Mouse (Mus musculus): ENCODE results near the gene Gm266. TPM values are rescaled to one million over a fixed set of nuclear protein-coding genes. Genes with fewer than 3 reads are reported as not detected.

The Gm266 gene
- 0.84 and 0.99 TPM in 2 replicates for polyA plus RNA-seq (2014; fragmentation: Nextera tagmentation; extraction: Ambion mirVana)

DNA sequence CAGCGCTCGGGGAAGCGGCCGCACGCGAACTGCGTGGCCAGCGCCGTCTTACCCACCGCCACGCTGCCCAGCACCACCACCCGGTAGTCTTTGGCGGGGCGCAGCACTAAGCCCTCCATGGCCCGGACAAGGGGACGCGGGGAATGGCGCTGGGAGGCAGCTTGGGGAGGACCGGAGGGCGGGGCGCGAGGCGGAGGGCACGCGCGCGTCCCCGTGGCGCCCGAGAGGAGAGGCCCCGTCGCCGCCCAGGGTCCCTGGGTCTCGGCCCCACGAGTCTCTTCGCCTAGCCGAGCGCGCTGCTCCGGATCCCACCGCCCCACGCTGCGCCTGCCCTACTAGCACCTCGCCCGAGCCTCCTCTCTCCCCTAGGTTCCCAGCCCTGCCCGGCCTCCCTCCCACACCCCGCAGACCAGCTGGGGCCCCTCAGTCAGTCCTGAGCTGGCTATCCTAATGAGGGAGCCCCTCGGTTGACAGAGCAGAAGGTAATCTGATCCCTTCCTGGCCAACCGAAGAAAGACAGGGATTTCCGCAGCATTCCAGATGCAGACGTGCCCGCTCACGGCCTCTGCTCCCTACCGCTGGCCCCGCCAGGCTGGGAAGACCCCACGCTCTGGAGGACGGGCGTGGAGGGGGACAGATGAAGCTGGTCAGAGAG is at the start of gene Gm266:
TSS of gene Gm266 (minus strand) at position 172 of the 655 bp plus-strand sequence.
- Histone ChIP-seq H3K9ac (ENCODE audit: low read length) (peak within 1 kb of the TSS; percentile 35), H3K4me2 (ENCODE audit: low read length) (peak within 1 kb of the TSS; percentile 57), H3K36me3 (ENCODE audit: control insufficient read depth, insufficient read depth, low read length) (no peaks in the 10 kb centered on the region), H3K27me3 (replicated peaks; ENCODE audit: control insufficient read depth, insufficient read depth, low read length) (peaks cover 33% of the 10 kb centered on the region), H3K9me3 (replicated peaks; ENCODE audit: control insufficient read depth, low read length) (no peaks in the 10 kb centered on the region), H3K27ac (ENCODE audit: low read depth, low read length) (no peak within 1 kb of the TSS), H3K4me1 (ENCODE audit: control insufficient read depth, insufficient read depth, low read length) (peaks cover 9% of the 10 kb centered on the region), H3K4me3 (ENCODE audit: low read depth, low read length) (peak within 1 kb of the TSS; percentile 28)
- ATAC-seq (no peak), DNase-seq (ENCODE audit: low spot score) (no peak)
- under 1% methylated on average over 44 of the region's 58 CpGs for WGBS

DNA sequence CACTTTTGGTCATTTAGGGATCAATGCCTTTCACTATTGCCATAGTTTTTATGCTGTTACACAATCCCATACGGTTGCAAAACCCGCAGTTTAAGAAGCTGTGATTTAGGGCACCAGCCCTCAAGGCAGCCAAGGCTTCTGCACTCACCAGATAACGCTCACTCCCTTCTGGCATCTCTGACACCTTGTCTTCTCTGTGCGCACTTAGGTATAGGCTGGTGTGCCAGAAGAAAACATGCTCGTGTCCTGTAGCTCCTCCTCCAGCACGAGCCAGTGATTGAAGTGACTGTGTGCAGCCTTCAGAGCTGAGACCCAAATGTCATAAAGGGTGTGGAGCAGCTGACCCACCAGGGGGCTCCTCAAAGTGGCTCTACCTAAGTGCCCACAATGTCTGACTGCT is 49.7 kb upstream of the Gm266 start:
- no peak for DNase-seq (ENCODE audit: low spot score)
- Histone ChIP-seq H3K4me1 (ENCODE audit: control insufficient read depth, insufficient read depth, low read length) (peaks cover 15% of the 10 kb centered on the region; the same call in 1 of the 2 replicates), H3K9me3 (replicated peaks; ENCODE audit: control insufficient read depth, low read length) (no peaks in the 10 kb centered on the region), H3K36me3 (ENCODE audit: control insufficient read depth, insufficient read depth, low read length) (peaks cover 12% of the 10 kb centered on the region), H3K27ac (ENCODE audit: low read depth, low read length) (no peak overlapping the region), H3K4me2 (ENCODE audit: low read length) (no peak overlapping the region), H3K9ac (ENCODE audit: low read length) (no peak overlapping the region), H3K4me3 (ENCODE audit: low read depth, low read length) (no peak overlapping the region), H3K27me3 (replicated peaks; ENCODE audit: control insufficient read depth, insufficient read depth, low read length) (no peaks in the 10 kb centered on the region)
- 75% methylated on average over 6 of the region's 6 CpGs for WGBS
- ATAC-seq: no peak

DNA sequence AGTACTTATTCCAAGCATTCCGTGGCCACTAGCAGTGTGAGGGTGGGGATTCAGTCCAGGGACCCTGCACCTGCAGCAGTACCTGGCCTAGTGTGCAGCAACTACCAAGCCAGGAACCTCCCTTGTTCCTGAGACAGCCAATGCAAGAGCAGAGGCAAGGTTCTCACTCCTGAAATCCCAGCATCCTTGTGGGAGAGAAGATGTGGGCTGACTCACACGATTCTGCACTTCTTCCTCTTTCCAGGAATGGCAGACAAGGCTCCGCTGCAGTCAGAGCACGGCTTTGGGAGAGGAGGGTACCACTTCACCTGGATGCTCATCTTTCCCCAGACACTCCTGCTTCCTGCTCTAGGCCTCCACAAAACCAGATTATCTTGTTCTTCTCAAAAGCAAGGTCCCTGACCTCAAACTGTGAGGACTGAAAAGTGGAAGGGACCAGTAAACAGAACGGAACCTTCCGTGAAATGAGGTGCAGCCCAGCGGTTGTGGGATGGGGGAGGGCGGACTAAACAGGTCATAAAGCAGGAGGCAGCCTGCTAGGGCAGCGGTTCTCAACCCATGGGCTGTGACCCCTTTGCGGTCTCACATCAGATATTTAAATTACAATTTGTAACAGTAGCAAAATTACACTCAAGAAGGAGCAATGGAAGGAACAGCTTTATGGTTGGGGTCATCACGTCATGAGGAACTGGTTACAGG is 47.6 kb upstream of the Gm266 start:
- DNase-seq (ENCODE audit: low spot score) (no peak), ATAC-seq (no peak)
- no peaks in the 10 kb centered on the region for H3K27me3 ChIP-seq (replicated peaks; ENCODE audit: control insufficient read depth, insufficient read depth, low read length)
- H3K27ac ChIP-seq (ENCODE audit: low read depth, low read length): no peak overlapping the region
- WGBS: 69% methylated on average over 11 of the region's 11 CpGs
- peaks cover 9% of the 10 kb centered on the region; the same call in 1 of the 2 replicates for H3K4me1 ChIP-seq (ENCODE audit: control insufficient read depth, insufficient read depth, low read length)
- no peak overlapping the region for H3K9ac ChIP-seq (ENCODE audit: low read length)
- H3K4me2 ChIP-seq (ENCODE audit: low read length): no peak overlapping the region
- H3K36me3 ChIP-seq (ENCODE audit: control insufficient read depth, insufficient read depth, low read length): no peaks in the 10 kb centered on the region
- no peaks in the 10 kb centered on the region for H3K9me3 ChIP-seq (replicated peaks; ENCODE audit: control insufficient read depth, low read length)
- no peak overlapping the region for H3K4me3 ChIP-seq (ENCODE audit: low read depth, low read length)

DNA sequence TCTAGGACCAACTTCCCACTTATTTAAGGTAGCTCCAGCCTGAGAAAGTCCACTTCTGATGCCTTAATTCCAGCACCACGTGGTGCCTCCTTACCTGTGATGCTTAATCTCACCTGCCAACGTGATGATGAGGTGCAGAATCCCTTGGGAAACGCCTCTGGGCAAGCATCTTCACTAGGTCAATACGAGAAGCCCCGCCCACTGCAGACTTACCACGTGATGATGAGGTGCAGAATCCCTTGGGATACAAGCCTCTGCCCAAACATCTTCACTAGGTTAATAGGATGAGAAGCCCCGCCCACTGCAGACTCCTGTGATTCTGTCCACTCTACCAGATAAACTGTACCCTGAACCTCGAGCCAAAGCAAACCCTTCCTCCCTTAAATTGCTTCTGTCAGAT is 43.6 kb upstream of the Gm266 start:
- no peaks in the 10 kb centered on the region for H3K27me3 ChIP-seq (replicated peaks; ENCODE audit: control insufficient read depth, insufficient read depth, low read length)
- H3K4me3 ChIP-seq (ENCODE audit: low read depth, low read length): no peak overlapping the region
- WGBS: 23% methylated on average over 8 of the region's 8 CpGs
- H3K4me2 ChIP-seq (ENCODE audit: low read length): no peak overlapping the region
- DNase-seq (ENCODE audit: low spot score): no peak
- no peak overlapping the region for H3K9ac ChIP-seq (ENCODE audit: low read length)
- no peaks in the 10 kb centered on the region for H3K4me1 ChIP-seq (ENCODE audit: control insufficient read depth, insufficient read depth, low read length)
- no peaks in the 10 kb centered on the region for H3K9me3 ChIP-seq (replicated peaks; ENCODE audit: control insufficient read depth, low read length)
- H3K27ac ChIP-seq (ENCODE audit: low read depth, low read length): no peak overlapping the region
- ATAC-seq: no peak
- H3K36me3 ChIP-seq (ENCODE audit: control insufficient read depth, insufficient read depth, low read length): no peaks in the 10 kb centered on the region

DNA sequence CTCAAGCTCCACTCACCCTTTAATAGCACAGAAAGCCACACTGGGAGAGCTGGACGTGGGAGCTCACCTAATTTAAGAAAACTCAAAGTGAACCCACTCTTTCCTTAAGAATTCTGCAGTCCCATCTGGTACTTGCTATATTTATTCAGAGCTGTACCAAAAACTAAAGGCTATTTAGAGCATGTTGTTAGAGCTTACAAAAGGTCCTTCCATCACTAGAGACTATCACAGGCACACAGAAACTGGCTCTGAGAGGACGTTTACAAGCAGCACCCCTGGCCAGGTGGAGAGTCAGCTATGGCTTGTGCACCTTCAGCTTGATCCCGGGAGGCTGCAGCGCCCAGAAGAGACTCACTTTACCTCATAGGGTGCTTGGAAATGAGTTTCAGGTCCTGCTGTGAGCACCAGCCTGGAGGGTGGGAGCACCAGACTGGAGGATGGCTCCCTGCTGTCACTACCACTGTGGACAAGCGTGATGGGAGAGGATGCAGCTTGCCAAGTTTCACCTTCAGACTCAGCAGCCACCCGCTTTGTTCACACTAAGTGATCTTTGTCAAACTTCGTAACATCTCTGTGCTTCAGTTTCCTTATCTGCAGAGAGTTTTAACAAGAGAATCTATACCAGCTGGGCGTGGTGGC is 42.1 kb upstream of the Gm266 start:
- ATAC-seq: no peak

DNA sequence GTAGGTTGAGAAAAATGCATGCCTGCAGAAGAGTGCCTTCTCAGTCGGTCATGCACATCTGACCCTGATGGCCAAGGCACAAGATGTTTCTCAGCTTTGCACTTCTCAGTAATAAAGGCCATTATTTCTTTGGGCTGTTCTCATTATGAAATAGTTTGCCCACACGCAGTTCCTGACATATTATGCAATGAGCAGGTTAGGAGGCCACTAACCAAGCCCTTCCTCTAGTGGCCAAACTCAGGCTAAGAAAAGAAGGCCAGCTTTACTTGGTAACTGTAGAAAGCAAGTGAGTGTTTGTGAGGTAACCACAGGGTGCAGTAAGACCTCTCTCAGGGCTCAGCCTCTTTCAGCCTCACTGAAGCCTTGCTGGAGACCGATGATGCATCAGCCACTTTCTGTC is 39.3 kb upstream of the Gm266 start:
- Histone ChIP-seq H3K4me1 (ENCODE audit: control insufficient read depth, insufficient read depth, low read length) (no peaks in the 10 kb centered on the region), H3K4me3 (ENCODE audit: low read depth, low read length) (no peak overlapping the region), H3K9ac (ENCODE audit: low read length) (no peak overlapping the region), H3K27ac (ENCODE audit: low read depth, low read length) (no peak overlapping the region), H3K36me3 (ENCODE audit: control insufficient read depth, insufficient read depth, low read length) (no peaks in the 10 kb centered on the region), H3K4me2 (ENCODE audit: low read length) (no peak overlapping the region), H3K27me3 (replicated peaks; ENCODE audit: control insufficient read depth, insufficient read depth, low read length) (no peaks in the 10 kb centered on the region), H3K9me3 (replicated peaks; ENCODE audit: control insufficient read depth, low read length) (no peaks in the 10 kb centered on the region)
- ATAC-seq (no peak), DNase-seq (ENCODE audit: low spot score) (no peak)
- 86% methylated on average over 3 of the region's 3 CpGs for WGBS

More for the DNA sequence above, 42.1 kb upstream of the Gm266 start:
- Histone ChIP-seq H3K27ac (ENCODE audit: low read depth, low read length) (no peak overlapping the region), H3K9me3 (replicated peaks; ENCODE audit: control insufficient read depth, low read length) (no peaks in the 10 kb centered on the region), H3K27me3 (replicated peaks; ENCODE audit: control insufficient read depth, insufficient read depth, low read length) (no peaks in the 10 kb centered on the region), H3K4me1 (ENCODE audit: control insufficient read depth, insufficient read depth, low read length) (no peaks in the 10 kb centered on the region), H3K9ac (ENCODE audit: low read length) (no peak overlapping the region), H3K36me3 (ENCODE audit: control insufficient read depth, insufficient read depth, low read length) (no peaks in the 10 kb centered on the region), H3K4me3 (ENCODE audit: low read depth, low read length) (no peak overlapping the region), H3K4me2 (ENCODE audit: low read length) (no peak overlapping the region)
- DNase-seq (ENCODE audit: low spot score): no peak
- WGBS: 66% methylated on average over 8 of the region's 8 CpGs

DNA sequence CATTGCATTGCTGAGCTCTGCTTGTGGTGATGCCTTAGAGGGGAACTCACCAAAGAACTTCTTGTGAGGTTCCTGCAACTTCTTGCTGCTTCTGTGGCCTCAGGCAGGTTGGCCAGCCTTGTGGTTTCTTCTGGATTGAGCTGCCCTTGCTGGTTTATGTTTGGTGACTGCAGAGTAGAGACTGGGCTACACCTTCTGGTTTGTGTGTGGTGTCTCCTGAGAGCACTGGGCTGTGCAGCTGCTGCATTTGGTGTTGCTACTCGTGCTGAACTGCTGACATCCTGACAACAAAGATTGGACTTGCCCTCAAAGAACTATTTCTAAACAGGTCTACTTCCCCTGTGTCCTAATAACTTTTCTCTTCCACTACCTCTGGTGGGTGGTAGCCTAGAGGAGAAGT is 38.8 kb upstream of the Gm266 start:
- Histone ChIP-seq H3K4me1 (ENCODE audit: control insufficient read depth, insufficient read depth, low read length) (no peaks in the 10 kb centered on the region), H3K27ac (ENCODE audit: low read depth, low read length) (no peak overlapping the region), H3K27me3 (replicated peaks; ENCODE audit: control insufficient read depth, insufficient read depth, low read length) (no peaks in the 10 kb centered on the region), H3K4me2 (ENCODE audit: low read length) (no peak overlapping the region), H3K9ac (ENCODE audit: low read length) (no peak overlapping the region), H3K9me3 (replicated peaks; ENCODE audit: control insufficient read depth, low read length) (no peaks in the 10 kb centered on the region), H3K36me3 (ENCODE audit: control insufficient read depth, insufficient read depth, low read length) (no peaks in the 10 kb centered on the region), H3K4me3 (ENCODE audit: low read depth, low read length) (no peak overlapping the region)
- 65% methylated on average over 1 of the region's 1 CpGs for WGBS
- DNase-seq (ENCODE audit: low spot score) (no peak), ATAC-seq (no peak)

DNA sequence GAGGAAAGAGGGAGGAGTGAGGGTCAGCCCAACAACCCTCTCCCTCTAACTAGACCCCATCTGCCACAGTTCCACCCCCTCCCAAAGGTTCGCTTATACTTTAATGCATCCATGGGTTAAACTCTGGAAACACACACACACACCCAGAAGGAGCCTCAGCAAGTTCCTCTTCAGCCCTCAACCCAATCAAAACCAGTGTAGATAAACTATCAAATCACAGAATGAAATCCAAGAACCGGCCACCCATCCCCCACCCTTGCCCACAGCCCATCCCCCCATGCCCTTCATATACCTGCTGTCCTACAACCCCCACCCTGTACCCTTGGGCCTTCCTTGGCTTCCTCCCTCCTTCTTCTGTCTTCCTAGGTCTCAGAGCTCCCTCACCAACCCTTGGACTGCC is 35.4 kb upstream of the Gm266 start:
- no peak overlapping the region for H3K27ac ChIP-seq (ENCODE audit: low read depth, low read length)
- no peak for DNase-seq (ENCODE audit: low spot score)
- no peaks in the 10 kb centered on the region for H3K9me3 ChIP-seq (replicated peaks; ENCODE audit: control insufficient read depth, low read length)
- WGBS: 95% methylated on average over 2 of the region's 2 CpGs
- H3K9ac ChIP-seq (ENCODE audit: low read length): no peak overlapping the region
- H3K4me2 ChIP-seq (ENCODE audit: low read length): no peak overlapping the region
- H3K27me3 ChIP-seq (replicated peaks; ENCODE audit: control insufficient read depth, insufficient read depth, low read length): no peaks in the 10 kb centered on the region
- H3K36me3 ChIP-seq (ENCODE audit: control insufficient read depth, insufficient read depth, low read length): no peaks in the 10 kb centered on the region
- ATAC-seq: no peak
- H3K4me1 ChIP-seq (ENCODE audit: control insufficient read depth, insufficient read depth, low read length): no peaks in the 10 kb centered on the region
- no peak overlapping the region for H3K4me3 ChIP-seq (ENCODE audit: low read depth, low read length)

DNA sequence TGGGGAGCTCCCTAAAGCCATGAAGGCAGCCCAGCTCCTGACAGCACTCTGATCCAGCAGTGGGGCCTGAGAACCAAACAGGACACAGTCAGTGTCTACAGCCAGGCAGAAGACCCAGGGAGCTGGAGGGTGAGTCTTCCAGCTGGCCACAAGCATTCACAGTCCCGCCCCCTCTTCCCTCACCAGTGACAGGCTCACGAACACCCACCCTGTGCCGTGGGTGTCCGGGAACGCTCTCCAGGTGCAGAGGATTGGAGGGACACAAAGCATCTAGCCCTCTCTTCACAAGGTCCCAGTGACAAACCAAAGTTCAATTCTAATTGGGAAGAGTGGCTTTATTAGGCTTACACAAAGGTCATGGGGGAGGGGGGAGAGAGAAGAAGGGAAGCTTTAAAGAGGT is 34.2 kb upstream of the Gm266 start:
- H3K4me2 ChIP-seq (ENCODE audit: low read length): no peak overlapping the region
- no peak for ATAC-seq

More for the DNA sequence above, 34.2 kb upstream of the Gm266 start:
- no peak overlapping the region for H3K27ac ChIP-seq (ENCODE audit: low read depth, low read length)
- H3K4me1 ChIP-seq (ENCODE audit: control insufficient read depth, insufficient read depth, low read length): no peaks in the 10 kb centered on the region
- 69% methylated on average over 5 of the region's 5 CpGs for WGBS
- H3K9me3 ChIP-seq (replicated peaks; ENCODE audit: control insufficient read depth, low read length): no peaks in the 10 kb centered on the region
- no peak for DNase-seq (ENCODE audit: low spot score)
- no peak overlapping the region for H3K4me3 ChIP-seq (ENCODE audit: low read depth, low read length)
- no peaks in the 10 kb centered on the region for H3K27me3 ChIP-seq (replicated peaks; ENCODE audit: control insufficient read depth, insufficient read depth, low read length)
- H3K9ac ChIP-seq (ENCODE audit: low read length): no peak overlapping the region
- H3K36me3 ChIP-seq (ENCODE audit: control insufficient read depth, insufficient read depth, low read length): no peaks in the 10 kb centered on the region
